Mouse (Mus musculus) hindbrain, embryonic 16.5 days (tissue): Measurements from ENCODE around the gene Nr1h2. TPM values are rescaled to one million over a fixed set of nuclear protein-coding genes. Genes with fewer than 3 reads are reported as not detected.
A peak's percentile ranks its signal among the peaks of the same experiment; 100 is the strongest.

ENCODE experiments used
- ATAC-seq: fragments of 200-750 bp; cut with Nextera tagmentation; 2 replicates; pipeline ENCODE4 v1.8.0; 2017; ENCODE audit warnings: moderate TSS enrichment, moderate library complexity
- H3K27ac ChIP-seq: fragments of 300-500 bp; sonication (generic); 2 replicates; pipeline ENCODE4 v1.5.1; 2014; ENCODE audit warnings: low read depth, mild to moderate bottlenecking, control low read depth, low read length, moderate library complexity
- H3K27me3 ChIP-seq: fragments of 300-500 bp; sonication (generic); replicated peaks from 2 replicates; pipeline ENCODE4 v1.6.1; 2014; ENCODE audit warnings: low read length; ENCODE audit not compliant: control insufficient read depth, insufficient read depth
- H3K36me3 ChIP-seq: fragments of 300-500 bp; sonication (generic); 2 replicates; pipeline ENCODE4 v1.6.1; 2014; ENCODE audit warnings: mild to moderate bottlenecking, low read length, moderate library complexity, mixed read lengths; ENCODE audit not compliant: control insufficient read depth, insufficient read depth
- H3K4me1 ChIP-seq: fragments of 300-500 bp; sonication (generic); 2 replicates; pipeline ENCODE4 v1.6.1; 2014; ENCODE audit warnings: low read depth, low read length; ENCODE audit not compliant: control insufficient read depth, insufficient read depth
- H3K4me2 ChIP-seq: fragments of 300-500 bp; sonication (generic); 2 replicates; pipeline ENCODE4 v1.6.1; 2014; ENCODE audit warnings: mild to moderate bottlenecking, low read length, control low read depth, moderate library complexity
- H3K4me3 ChIP-seq: fragments of 300-500 bp; sonication (generic); 2 replicates; pipeline ENCODE4 v1.5.1; 2014; ENCODE audit warnings: mild to moderate bottlenecking, low read length, control low read depth, moderate library complexity
- H3K9ac ChIP-seq: fragments of 300-500 bp; sonication (generic); 2 replicates; pipeline ENCODE4 v1.6.1; 2014; ENCODE audit warnings: low read depth, mild to moderate bottlenecking, control low read depth, low read length, moderate library complexity
- H3K9me3 ChIP-seq: fragments of 300-500 bp; sonication (generic); 2 replicates; pipeline ENCODE4 v1.6.1; 2014; ENCODE audit warnings: mild to moderate bottlenecking, low read length, moderate library complexity; ENCODE audit not compliant: control insufficient read depth
- WGBS: fragments of 180-500 bp; shearing (Covaris S2); extraction: QIAGEN DNeasy Blood & Tissue Kit; methylation state at CpG from one replicate; pipeline ENCODE4 v1.1.7; 2014; 5-methylcytosine and 5-hydroxymethylcytosine counted together
- microRNA-seq: library from miRNA; unstranded; fragments of <30 nt; microRNA quantifications from one replicate; pipeline ENCODE4, GENCODE M21; 2017
- polyA plus RNA-seq: library from polyadenylated mRNA; unstranded; fragments of >200 nt; fragmentation: Nextera tagmentation; extraction: Ambion mirVana; gene quantifications from 2 replicates; pipeline ENCODE4 v1.2.1, GENCODE M21; 2015

Gene Nr1h2
- polyA plus RNA-seq, 1 experiment from 2014 or later = 62.0 TPM

DNA sequence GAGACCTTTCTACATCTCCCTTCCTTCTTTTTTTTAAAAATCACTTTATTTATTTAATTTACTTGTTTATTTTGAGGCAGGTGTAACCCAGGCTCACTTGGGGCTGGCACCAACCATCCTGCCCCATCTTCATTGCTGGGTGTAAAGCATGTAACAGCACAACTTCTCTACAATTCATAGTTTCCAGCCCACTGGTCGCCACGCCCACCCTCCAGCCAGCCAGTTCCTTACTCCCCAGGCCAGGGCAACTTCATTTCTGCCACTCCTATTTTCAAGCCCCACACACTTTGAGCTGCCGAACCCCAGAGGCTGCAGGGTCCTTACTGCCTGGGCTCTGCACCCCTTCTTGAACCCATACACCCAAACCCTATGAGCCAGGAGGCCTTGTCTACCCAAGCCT, 32.8 kb downstream of the Nr1h2 start:
- Histone ChIP-seq H3K4me2 (no peak overlapping the region), H3K27me3 (peaks cover 17% of the 10 kb centered on the region), H3K36me3 (no peaks in the 10 kb centered on the region), H3K27ac (no peak overlapping the region), H3K4me1 (peaks cover 3% of the 10 kb centered on the region; the same call in 1 of the 2 replicates), H3K4me3 (no peak overlapping the region), H3K9me3 (no peaks in the 10 kb centered on the region), H3K9ac (no peak overlapping the region)
- WGBS = 71% methylated on average over 3 of the region's 3 CpGs
- no peak for ATAC-seq

DNA sequence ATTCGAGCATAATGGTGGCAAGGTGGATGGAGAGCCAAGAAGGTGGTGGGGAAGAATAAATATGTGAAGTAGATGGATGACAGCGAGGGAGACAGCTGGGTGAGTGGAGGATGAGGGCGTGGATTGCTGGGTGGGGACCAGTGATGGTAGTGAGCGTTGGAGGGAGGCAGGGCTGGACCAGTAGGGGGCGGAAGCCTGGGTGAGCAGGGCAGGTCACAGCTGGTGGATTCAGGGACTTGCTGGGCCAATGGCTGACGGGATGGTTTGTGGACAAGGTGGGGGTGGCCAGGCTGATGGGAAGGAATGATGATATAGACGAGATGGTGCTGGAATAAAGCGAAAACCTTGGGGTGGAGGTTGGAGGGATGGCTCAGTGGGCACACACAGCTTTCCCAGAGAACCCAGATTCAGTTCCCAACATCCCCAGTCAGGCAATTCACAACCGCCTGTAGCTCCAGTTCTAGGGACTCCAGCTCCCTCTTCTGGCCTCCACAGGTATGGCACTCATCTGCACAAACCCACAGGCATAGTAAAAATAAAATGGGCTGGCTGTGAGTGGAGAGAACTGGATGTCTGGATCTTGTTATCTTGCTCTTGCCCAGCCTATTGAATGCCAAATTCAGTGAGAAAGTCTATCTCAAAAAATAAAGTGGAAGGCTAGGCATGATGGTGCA, 34.4 kb downstream of the Nr1h2 start:
- no peaks in the 10 kb centered on the region for H3K9me3 ChIP-seq
- no peaks in the 10 kb centered on the region for H3K36me3 ChIP-seq
- no peak overlapping the region for H3K27ac ChIP-seq
- no peak overlapping the region for H3K4me3 ChIP-seq
- WGBS = 75% methylated on average over 9 of the region's 9 CpGs
- no peak overlapping the region for H3K4me2 ChIP-seq
- no peak overlapping the region for H3K9ac ChIP-seq
- peaks cover 3% of the 10 kb centered on the region; the same call in 1 of the 2 replicates for H3K4me1 ChIP-seq
- peaks cover 17% of the 10 kb centered on the region for H3K27me3 ChIP-seq
- ATAC-seq = no peak

DNA sequence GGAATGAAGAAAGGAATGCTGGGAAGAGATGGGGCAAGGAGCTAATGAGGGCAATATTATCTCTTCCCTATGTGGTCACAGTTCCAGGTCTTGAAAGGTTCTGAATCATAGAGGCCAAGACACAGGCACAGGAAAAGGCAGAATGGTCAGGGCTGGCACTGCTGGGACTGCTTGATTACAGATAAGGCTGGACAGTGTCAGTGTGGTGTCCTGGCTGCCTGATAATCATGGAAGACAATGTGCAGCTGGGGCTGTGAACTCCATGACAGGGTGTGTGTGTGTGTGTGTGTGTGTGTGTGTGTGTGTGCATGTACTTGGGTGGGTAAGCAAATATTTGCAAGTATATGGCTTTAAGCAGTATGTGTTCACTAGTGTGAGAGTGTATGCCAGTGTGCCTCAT, 46.3 kb downstream of the Nr1h2 start:
- Histone ChIP-seq H3K27me3 (peaks cover 6% of the 10 kb centered on the region), H3K36me3 (no peaks in the 10 kb centered on the region), H3K4me3 (no peak overlapping the region), H3K4me1 (no peaks in the 10 kb centered on the region), H3K4me2 (no peak overlapping the region), H3K9me3 (no peaks in the 10 kb centered on the region; the same call in 1 of the 2 replicates), H3K9ac (no peak overlapping the region), H3K27ac (no peak overlapping the region)
- no peak for ATAC-seq

DNA sequence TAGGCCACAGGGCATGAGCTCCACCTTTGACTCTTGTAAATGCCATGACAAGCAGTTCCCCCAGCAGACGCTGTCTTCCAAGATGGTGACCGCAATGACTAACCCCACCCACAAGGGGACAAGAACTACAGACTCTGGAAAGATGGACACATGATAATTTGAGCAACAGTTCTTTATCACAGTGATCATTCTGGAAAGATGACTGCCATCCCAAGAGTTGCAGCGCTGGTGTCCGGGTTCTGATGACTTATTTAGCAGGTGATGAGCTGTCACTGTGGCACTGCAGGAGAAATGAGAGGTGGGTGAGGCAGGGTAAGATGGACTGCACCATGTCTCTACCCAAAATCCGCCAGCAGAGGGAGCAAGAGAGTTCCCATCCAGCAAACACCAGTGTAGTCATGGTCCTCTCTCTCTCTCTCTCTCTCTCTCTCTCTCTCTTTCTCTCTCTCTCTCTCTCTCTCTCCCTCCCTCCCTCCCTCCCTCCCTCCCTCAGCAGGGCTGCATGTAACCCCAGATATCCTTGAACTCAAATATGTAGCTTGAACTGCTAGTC, 52.1 kb downstream of the Nr1h2 start:
- no peak overlapping the region for H3K4me3 ChIP-seq
- no peaks in the 10 kb centered on the region for H3K9me3 ChIP-seq
- peak; percentile 61; the same call in 1 of the 2 replicates for ATAC-seq
- H3K27me3 ChIP-seq = no peaks in the 10 kb centered on the region
- H3K27ac ChIP-seq = no peak overlapping the region
- no peaks in the 10 kb centered on the region for H3K36me3 ChIP-seq
- peaks cover 5% of the 10 kb centered on the region; the same call in 1 of the 2 replicates for H3K4me1 ChIP-seq
- H3K9ac ChIP-seq = no peak overlapping the region
- 33% methylated on average over 5 of the region's 5 CpGs for WGBS
- no peak overlapping the region for H3K4me2 ChIP-seq

DNA sequence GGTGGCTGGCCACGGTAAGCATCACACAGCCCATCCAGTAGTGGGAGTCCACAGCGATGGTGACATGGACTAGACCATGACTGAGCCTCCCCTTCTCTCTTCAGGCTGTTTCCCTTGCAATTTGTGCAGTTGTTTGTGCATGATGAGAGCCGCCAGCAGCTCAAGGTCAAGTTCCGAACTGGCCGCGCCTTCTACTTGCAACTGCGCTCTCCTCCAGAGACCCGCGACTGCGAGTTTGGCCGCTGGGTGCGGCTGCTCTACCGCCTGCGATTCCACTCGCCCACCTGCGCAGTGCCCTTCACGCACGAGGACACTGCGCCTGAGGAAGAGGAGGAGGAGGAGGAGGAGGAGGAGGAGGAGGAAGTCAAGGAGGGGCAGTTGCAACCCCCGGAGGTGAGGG, 53.7 kb downstream of the Nr1h2 start:
- Histone ChIP-seq H3K36me3 (no peaks in the 10 kb centered on the region), H3K4me2 (no peak overlapping the region), H3K9me3 (no peaks in the 10 kb centered on the region), H3K4me3 (no peak overlapping the region), H3K27ac (no peak overlapping the region), H3K27me3 (no peaks in the 10 kb centered on the region), H3K9ac (no peak overlapping the region), H3K4me1 (peaks cover 12% of the 10 kb centered on the region)
- WGBS = 65% methylated on average over 20 of the region's 20 CpGs
- ATAC-seq = no peak

Small RNA genes within 50 kb of the gene (microRNA-seq; reads per million reads assigned to microRNA genes)
- gene Mir7053 = not detected

Other genes starting within 250 kb of the Nr1h2 start
- gene Clec11a, start 247.0 kb downstream of the Nr1h2 start, polyA plus RNA-seq = 3.5 and 3.6 TPM in 2 replicates
- gene Shank1, start 243.7 kb downstream of the Nr1h2 start, polyA plus RNA-seq = 33.1 and 33.6 TPM in 2 replicates
- 74.8 and 75.6 TPM in 2 replicates for gene Syt3, start 169.8 kb downstream of the Nr1h2 start, polyA plus RNA-seq
- 3.6 and 3.8 TPM in 2 replicates for gene 1700008O03Rik, start 168.1 kb downstream of the Nr1h2 start, polyA plus RNA-seq
- gene Lrrc4b, start 124.9 kb downstream of the Nr1h2 start, polyA plus RNA-seq = 12.4 and 12.6 TPM in 2 replicates
- 3.1 and 3.9 TPM in 2 replicates for gene Aspdh, start 88.6 kb downstream of the Nr1h2 start, polyA plus RNA-seq
- gene Josd2, start 86.0 kb downstream of the Nr1h2 start, polyA plus RNA-seq = 42.5 and 46.2 TPM in 2 replicates
- 145 and 150 TPM in 2 replicates for gene Emc10, start 57.4 kb downstream of the Nr1h2 start, polyA plus RNA-seq
- gene Fam71e1, start 57.4 kb downstream of the Nr1h2 start, polyA plus RNA-seq = 20.4 and 23.7 TPM in 2 replicates
- gene Mybpc2, start 29.3 kb downstream of the Nr1h2 start, polyA plus RNA-seq = 0.14 and 0.15 TPM in 2 replicates
- gene Spib, start 21.9 kb downstream of the Nr1h2 start, polyA plus RNA-seq = not detected in 2 replicates
- 20.5 and 26.3 TPM in 2 replicates for gene Pold1, start 5.1 kb downstream of the Nr1h2 start, polyA plus RNA-seq
- gene Napsa, start 18.4 kb upstream of the Nr1h2 start, polyA plus RNA-seq = 1.1 and 1.6 TPM in 2 replicates
- gene Kcnc3, start 36.7 kb upstream of the Nr1h2 start, polyA plus RNA-seq = 6.4 and 8.5 TPM in 2 replicates
- 5.0 and 8.0 TPM in 2 replicates for gene Myh14, start 116.9 kb upstream of the Nr1h2 start, polyA plus RNA-seq
- gene Izumo2, start 154.8 kb upstream of the Nr1h2 start, polyA plus RNA-seq = not detected in 2 replicates
- 31.2 and 34.0 TPM in 2 replicates for gene Vrk3, start 194.5 kb upstream of the Nr1h2 start, polyA plus RNA-seq
- gene Zfp473, start 197.1 kb upstream of the Nr1h2 start, polyA plus RNA-seq = 1.1 and 1.4 TPM in 2 replicates